Mouse (Mus musculus) kidney, adult 2 months (tissue): ENCODE data around the gene Ifitm10.
"Not testable (repeated sequence)": the region's sequence is repeated elsewhere in the genome, so short reads cannot be mapped to it uniquely, and the experiment has no call there.

Experiments used
- CTCF ChIP-seq: fragments of 200-500 bp; conservative IDR thresholded peaks from 2 replicates; pipeline ENCODE4 v1.5.1; 2011; ENCODE audit warnings: low read depth, mild to moderate bottlenecking, control low read depth, low read length, moderate library complexity, mixed read lengths; ENCODE audit not compliant: insufficient read depth, insufficient read length
- POLR2A ChIP-seq: fragments of 200-500 bp; IDR thresholded peaks from one replicate; pipeline ENCODE4 v1.6.1; 2011; ENCODE audit warnings: low read depth, low read length, control low read depth

DNA sequence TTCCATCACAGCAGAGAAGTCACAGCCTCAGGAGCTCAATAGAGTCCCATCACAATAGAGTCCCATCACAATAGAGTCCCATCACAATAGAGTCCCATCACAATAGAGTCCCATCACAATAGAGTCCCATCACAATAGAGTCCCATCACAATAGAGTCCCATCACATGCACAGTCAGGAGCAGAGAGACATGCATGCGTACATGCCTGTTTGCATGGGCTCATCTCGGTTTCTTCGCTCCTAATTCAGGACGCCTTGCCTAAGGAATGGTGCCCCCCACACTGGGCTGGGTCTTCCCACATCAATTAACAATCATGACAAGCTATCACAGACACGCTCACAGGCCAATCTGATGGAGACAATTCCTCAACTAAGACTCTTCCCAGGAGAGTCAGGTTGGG, 31.6 kb upstream of the Ifitm10 start:
- TF ChIP-seq POLR2A, CTCF: not testable (repeated sequence)
